Mouse (Mus musculus) kidney, adult 9 months (tissue): Measurements from ENCODE around the gene Nat8f7.
"Not testable (repeated sequence)": the region's sequence is repeated elsewhere in the genome, so short reads cannot be mapped to it uniquely, and the experiment has no call there.

ENCODE experiments used
- DNase-seq: peaks from one replicate; pipeline ENCODE4 v3.0.0; 2022

Gene Nat8f7

DNA sequence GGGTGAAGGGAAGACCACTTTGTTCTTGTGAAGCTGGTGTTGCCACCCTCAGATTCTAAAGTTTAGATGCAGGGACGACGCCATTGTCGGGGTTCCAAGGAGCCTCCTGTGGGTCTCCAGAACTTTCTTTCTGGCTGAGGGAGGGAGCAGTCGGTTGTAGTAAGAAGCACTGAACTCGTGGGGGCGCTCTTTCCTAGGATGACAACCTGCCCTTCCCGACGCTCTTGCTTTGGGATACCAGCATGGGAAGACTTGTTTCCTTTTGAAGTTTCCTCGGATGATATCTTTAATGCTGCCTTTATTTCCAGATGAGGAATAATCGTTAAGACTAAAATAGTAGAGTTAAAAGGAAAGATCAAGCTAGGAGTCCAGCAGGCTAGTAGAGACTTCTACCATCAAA, at the start of gene Nat8f7:
Gene Nat8f7 (minus strand): TSS at position 101 of the 400 bp plus-strand sequence.
- DNase-seq = not testable (repeated sequence)

- DNase-seq = not testable (repeated sequence)
Observed at GRCm38 (mm10) chr6:85762678-85763077, 49.7 kb upstream of the Nat8f7 start.

GRCm38 (mm10) chr6:85755705-85756249, 42.8 kb upstream of the Nat8f7 start:
- peak; percentile 46 for DNase-seq

DNA sequence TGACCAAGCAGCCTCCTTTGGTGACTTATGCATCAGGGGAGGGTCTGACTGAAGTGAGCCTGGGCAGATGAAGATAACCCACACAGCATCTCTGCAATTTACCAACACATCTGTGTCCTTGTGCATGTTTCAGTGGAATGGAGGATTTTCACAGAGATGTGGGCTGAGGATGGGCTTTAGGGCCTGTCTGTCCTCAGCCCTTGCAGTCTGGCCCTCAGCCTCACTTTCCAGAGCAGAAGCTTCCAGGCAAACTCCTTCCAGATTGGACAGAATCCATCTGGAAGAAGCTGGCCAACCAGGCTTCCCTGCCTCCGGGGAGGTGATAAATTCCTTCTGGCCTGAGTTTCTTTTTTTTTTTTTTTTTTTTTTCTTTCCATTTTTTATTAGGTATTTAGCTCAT, 3.4 kb downstream of the Nat8f7 start:
- not testable (repeated sequence) for DNase-seq

DNA sequence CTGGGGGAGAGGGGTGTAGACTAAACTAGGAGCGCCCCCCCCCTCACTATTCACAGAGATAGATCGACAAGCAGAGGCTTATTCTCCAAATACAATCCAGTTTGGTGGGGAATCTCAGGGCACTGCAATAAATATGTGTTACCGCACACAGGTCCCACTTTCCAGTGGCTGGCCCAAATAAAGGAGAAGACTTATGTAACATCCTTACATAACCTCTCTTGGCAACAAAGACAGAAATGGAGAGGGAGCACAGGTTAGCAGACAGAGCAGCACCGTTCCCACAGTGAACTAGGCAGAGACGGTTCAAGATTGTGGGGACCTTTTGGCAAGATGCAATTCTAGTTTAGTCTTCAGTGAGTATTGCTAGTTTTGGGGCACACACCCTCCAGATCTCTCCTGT, 3.8 kb downstream of the Nat8f7 start:
- DNase-seq = peak; percentile 37

DNA sequence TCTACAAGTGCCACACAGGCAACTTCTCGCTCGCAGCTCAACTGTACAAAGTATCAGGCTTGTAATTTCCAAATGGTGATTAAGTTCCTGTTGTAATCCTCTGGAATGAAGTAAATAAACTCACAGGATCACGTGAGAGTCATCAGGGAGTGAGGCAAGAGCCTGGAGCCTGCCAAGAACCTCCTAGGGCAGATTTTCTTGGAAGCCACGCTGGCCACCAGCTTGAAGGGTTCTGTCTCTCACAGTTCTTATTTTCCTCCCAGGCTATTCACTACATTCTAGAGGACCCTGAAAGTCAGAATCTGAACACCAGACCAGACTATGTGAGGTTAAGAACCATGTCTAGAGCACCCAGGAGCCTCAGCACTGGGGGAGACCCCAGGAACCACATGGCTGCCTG, 11.1 kb downstream of the Nat8f7 start:
- DNase-seq = peak; percentile 75
